Mouse (Mus musculus): ENCODE results near the gene 4632433K11Rik. TPM values are rescaled to one million over a fixed set of nuclear protein-coding genes. Genes with fewer than 3 reads are reported as not detected.

4632433K11Rik gene
- total RNA-seq, 2 experiments from 2014 or later: not detected

DNA sequence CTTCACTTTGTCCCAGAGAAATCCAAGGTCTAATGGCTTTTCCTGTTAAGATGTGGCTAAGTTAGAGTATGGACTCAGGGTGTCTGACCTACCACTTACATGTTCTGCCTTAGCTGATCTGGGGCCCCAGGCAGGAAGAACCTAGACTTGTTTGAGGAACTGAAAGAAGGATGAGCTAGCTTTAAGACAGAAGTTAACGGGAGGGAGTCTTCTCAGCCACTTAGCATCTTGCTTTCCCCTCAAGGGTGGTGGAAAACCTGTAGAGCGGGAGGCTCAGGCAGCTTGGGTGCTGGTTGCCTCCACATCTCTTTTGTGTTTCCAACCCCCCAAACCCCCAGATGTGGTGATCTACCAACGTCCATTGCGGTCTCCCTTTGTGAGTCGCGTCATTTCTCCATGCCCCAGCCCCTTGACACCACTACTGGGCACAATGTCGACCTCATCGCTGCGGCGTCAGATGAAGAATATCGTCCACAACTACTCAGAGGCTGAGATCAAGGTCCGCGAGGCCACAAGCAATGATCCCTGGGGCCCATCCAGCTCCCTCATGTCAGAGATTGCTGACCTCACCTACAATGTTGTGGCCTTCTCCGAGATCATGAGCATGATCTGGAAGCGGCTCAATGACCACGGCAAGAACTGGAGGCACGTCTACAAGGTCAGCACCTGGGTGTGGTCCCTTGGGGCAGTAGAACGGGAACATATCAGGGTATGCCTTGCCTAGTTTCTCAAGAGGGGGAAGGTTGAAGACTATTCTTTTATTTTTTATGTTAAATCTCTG is 49.6 kb downstream of the 4632433K11Rik start:
- peak; percentile 58 for ATAC-seq (ENCODE audit: poor library complexity, severe bottlenecking)

Other genes with a start within 250 kb of the 4632433K11Rik start
- gene Tmem238, start 244.5 kb upstream of the 4632433K11Rik start, total RNA-seq (2015): 1.3 and 3.0 TPM in 2 replicates
- 0.61 and 2.5 TPM in 2 replicates for gene Tmem238, start 244.5 kb upstream of the 4632433K11Rik start, total RNA-seq (2017)
- gene Rpl28, start 241.2 kb upstream of the 4632433K11Rik start, total RNA-seq (2015): 1,340 and 1,433 TPM in 2 replicates
- 535 and 673 TPM in 2 replicates for gene Rpl28, start 241.2 kb upstream of the 4632433K11Rik start, total RNA-seq (2017)
- 313 and 324 TPM in 2 replicates for gene Ube2s, start 221.5 kb upstream of the 4632433K11Rik start, total RNA-seq (2015)
- gene Ube2s, start 221.5 kb upstream of the 4632433K11Rik start, total RNA-seq (2017): 178 and 185 TPM in 2 replicates
- not detected in 2 replicates for gene Shisa7, start 189.4 kb upstream of the 4632433K11Rik start, total RNA-seq (2015)
- not detected in 2 replicates for gene Shisa7, start 189.4 kb upstream of the 4632433K11Rik start, total RNA-seq (2017)
- 6.5 and 9.2 TPM in 2 replicates for gene Isoc2b, start 163.9 kb upstream of the 4632433K11Rik start, total RNA-seq (2015)
- 70.2 and 91.2 TPM in 2 replicates for gene Isoc2b, start 163.9 kb upstream of the 4632433K11Rik start, total RNA-seq (2017)
- gene Isoc2a, start 157.0 kb upstream of the 4632433K11Rik start, total RNA-seq (2015): 2.3 and 3.0 TPM in 2 replicates
- 5.0 TPM in 2 replicates for gene Isoc2a, start 157.0 kb upstream of the 4632433K11Rik start, total RNA-seq (2017)
- gene Gm36210, start 127.6 kb upstream of the 4632433K11Rik start, total RNA-seq (2015): not detected in 2 replicates
- gene Gm36210, start 127.6 kb upstream of the 4632433K11Rik start, total RNA-seq (2017): not detected in 2 replicates
- gene Zfp628, start 118.9 kb upstream of the 4632433K11Rik start, total RNA-seq (2015): 6.7 and 7.3 TPM in 2 replicates
- gene Zfp628, start 118.9 kb upstream of the 4632433K11Rik start, total RNA-seq (2017): 1.9 and 3.0 TPM in 2 replicates
- 0.13 and 0.82 TPM in 2 replicates for gene Nat14, start 112.1 kb upstream of the 4632433K11Rik start, total RNA-seq (2015)
- gene Nat14, start 112.1 kb upstream of the 4632433K11Rik start, total RNA-seq (2017): 0.11 and 1.1 TPM in 2 replicates
- gene Ssc5d, start 108.3 kb upstream of the 4632433K11Rik start, total RNA-seq (2015): not detected in 2 replicates
- gene Ssc5d, start 108.3 kb upstream of the 4632433K11Rik start, total RNA-seq (2017): 0.04 TPM in 1 of 2 replicates, not detected in the other
- gene Sbk2, start 69.7 kb upstream of the 4632433K11Rik start, total RNA-seq (2015): not detected in 2 replicates
- gene Sbk2, start 69.7 kb upstream of the 4632433K11Rik start, total RNA-seq (2017): not detected in 2 replicates
- gene Sbk3, start 63.0 kb upstream of the 4632433K11Rik start, total RNA-seq (2015): 0.09 TPM in 1 of 2 replicates, not detected in the other
- not detected in 2 replicates for gene Sbk3, start 63.0 kb upstream of the 4632433K11Rik start, total RNA-seq (2017)
- gene Zfp579, start 38.0 kb upstream of the 4632433K11Rik start, total RNA-seq (2015): 5.7 and 14.9 TPM in 2 replicates
- 0.81 and 0.89 TPM in 2 replicates for gene Zfp579, start 38.0 kb upstream of the 4632433K11Rik start, total RNA-seq (2017)
- 24.8 and 26.2 TPM in 2 replicates for gene Zfp524, start 19.7 kb upstream of the 4632433K11Rik start, total RNA-seq (2015)
- 13.5 and 13.9 TPM in 2 replicates for gene Zfp524, start 19.7 kb upstream of the 4632433K11Rik start, total RNA-seq (2017)
- gene Fiz1, start 19.4 kb upstream of the 4632433K11Rik start, total RNA-seq (2015): 19.2 and 20.6 TPM in 2 replicates
- gene Fiz1, start 19.4 kb upstream of the 4632433K11Rik start, total RNA-seq (2017): 9.3 and 12.1 TPM in 2 replicates
- gene Gm44973, start 18.6 kb upstream of the 4632433K11Rik start, total RNA-seq (2015): 0.30 TPM in 1 of 2 replicates, not detected in the other
- gene Gm44973, start 18.6 kb upstream of the 4632433K11Rik start, total RNA-seq (2017): not detected in 2 replicates
- gene Zfp865, start 13.7 kb upstream of the 4632433K11Rik start, total RNA-seq (2015): 11.9 and 12.0 TPM in 2 replicates
- gene Zfp865, start 13.7 kb upstream of the 4632433K11Rik start, total RNA-seq (2017): 13.6 and 14.4 TPM in 2 replicates
- gene Ccdc106, start 13.6 kb upstream of the 4632433K11Rik start, total RNA-seq (2015): 0.13 and 0.48 TPM in 2 replicates
- 2.1 TPM in 1 of 2 replicates, not detected in the other for gene Ccdc106, start 13.6 kb upstream of the 4632433K11Rik start, total RNA-seq (2017)
- 2.5 and 3.2 TPM in 2 replicates for gene Zfp784, start 4.3 kb downstream of the 4632433K11Rik start, total RNA-seq (2015)
- 1.7 TPM in 2 replicates for gene Zfp784, start 4.3 kb downstream of the 4632433K11Rik start, total RNA-seq (2017)
- gene Zfp580, start 17.4 kb downstream of the 4632433K11Rik start, total RNA-seq (2015): 0.25 and 1.6 TPM in 2 replicates
- not detected in 2 replicates for gene Zfp580, start 17.4 kb downstream of the 4632433K11Rik start, total RNA-seq (2017)
- 68.6 and 71.0 TPM in 2 replicates for gene U2af2, start 28.0 kb downstream of the 4632433K11Rik start, total RNA-seq (2015)
- gene U2af2, start 28.0 kb downstream of the 4632433K11Rik start, total RNA-seq (2017): 153 and 170 TPM in 2 replicates
- 74.6 and 79.4 TPM in 2 replicates for gene Epn1, start 46.1 kb downstream of the 4632433K11Rik start, total RNA-seq (2015)
- gene Epn1, start 46.1 kb downstream of the 4632433K11Rik start, total RNA-seq (2017): 76.4 and 88.9 TPM in 2 replicates
- gene Rfpl4, start 82.8 kb downstream of the 4632433K11Rik start, total RNA-seq (2015): not detected in 2 replicates
- not detected in 2 replicates for gene Rfpl4, start 82.8 kb downstream of the 4632433K11Rik start, total RNA-seq (2017)
- gene Rasl2-9, start 91.8 kb downstream of the 4632433K11Rik start, total RNA-seq (2015): 1.9 and 2.4 TPM in 2 replicates
- 1.2 TPM in 1 of 2 replicates, not detected in the other for gene Rasl2-9, start 91.8 kb downstream of the 4632433K11Rik start, total RNA-seq (2017)
- gene Vmn1r55, start 115.6 kb downstream of the 4632433K11Rik start, total RNA-seq (2015): not detected in 2 replicates
- not detected in 2 replicates for gene Vmn1r55, start 115.6 kb downstream of the 4632433K11Rik start, total RNA-seq (2017)
- not detected in 2 replicates for gene Vmn1r56, start 162.6 kb downstream of the 4632433K11Rik start, total RNA-seq (2015)
- not detected in 2 replicates for gene Vmn1r56, start 162.6 kb downstream of the 4632433K11Rik start, total RNA-seq (2017)
- not detected in 2 replicates for gene Vmn1r57, start 184.4 kb downstream of the 4632433K11Rik start, total RNA-seq (2015)
- not detected in 2 replicates for gene Vmn1r57, start 184.4 kb downstream of the 4632433K11Rik start, total RNA-seq (2017)